ENCODE assay signal across 10 mouse cellular contexts in the genomic region with DNA sequence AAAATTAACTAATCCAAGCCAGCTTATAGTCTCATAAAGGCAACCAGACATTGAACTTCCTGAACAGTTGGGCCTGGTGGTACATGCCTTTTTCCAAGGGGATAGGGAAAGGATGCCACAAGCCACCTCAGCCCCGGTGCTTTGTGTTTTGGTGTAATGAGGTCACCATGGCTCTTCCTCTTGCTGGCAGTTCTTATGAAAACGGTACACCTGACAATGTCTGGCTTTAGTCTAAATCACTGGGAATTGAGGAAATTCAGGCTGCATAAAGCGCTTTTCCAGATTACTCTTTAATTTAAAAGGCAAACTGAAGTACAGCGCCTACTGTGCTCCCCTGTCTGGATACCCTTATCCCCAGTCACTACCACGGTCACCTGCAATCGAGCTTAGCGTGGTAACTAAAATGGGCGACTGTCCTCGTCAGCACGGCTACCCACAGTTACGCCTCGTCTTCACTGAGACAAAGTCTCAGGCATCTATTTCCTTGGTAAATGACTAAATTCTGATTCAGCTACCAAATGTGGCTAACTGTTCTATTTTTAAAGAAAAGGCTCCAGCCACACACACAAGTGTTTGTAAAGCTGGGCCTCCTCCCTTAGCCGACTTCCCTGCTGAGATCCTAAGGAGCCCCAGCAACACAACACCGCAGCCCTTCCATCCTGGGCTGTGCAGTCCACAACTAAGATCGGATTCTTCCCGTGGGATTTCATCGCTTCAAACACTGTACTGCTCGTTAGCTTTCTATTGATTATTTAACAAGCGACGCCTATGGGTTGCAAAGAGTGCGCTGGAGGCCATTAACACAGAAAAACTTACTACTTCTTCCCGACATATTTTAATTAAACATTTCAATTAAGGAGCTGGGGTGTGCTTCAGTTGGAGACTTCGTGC. TPM values are rescaled to one million over a fixed set of nuclear protein-coding genes. Genes with fewer than 3 reads are reported as not detected.
A peak's percentile ranks its signal among the peaks of the same experiment; 100 is the strongest.
DNase-seq lines count a peak whose midpoint lies in the region; ATAC-seq and TF ChIP-seq lines count a peak whose summit lies in the region.
"Had no signal": no experiment of that assay in that cellular context is flagged by ENCODE, and none has a peak within 500 bp of the region (broad histone marks: within the 10 kb centered on the region; RNA-seq: fewer than 3 reads in every experiment).

No protein-coding gene starts in this region.

- no peaks in the 10 kb centered on the region for H3K9me3 ChIP-seq in kidney, postnatal 0 days (replicated peaks; ENCODE audit: low read length)
- H3K9me3 ChIP-seq in midbrain, embryonic 14.5 days (ENCODE audit: control insufficient read depth, low read length), result no peaks in the 10 kb centered on the region

- peak; percentile 26 to 36 for DNase-seq in frontal cortex, postnatal 36 days (ENCODE audit: low spot score in 2 of 2)
- no peak for DNase-seq in frontal cortex, postnatal 14 days (ENCODE audit: low spot score in 2 of 2)
- DNase-seq in kidney, postnatal 0 days (ENCODE audit: low spot score), result no peak
- no peak for DNase-seq in kidney, postnatal 25 days
- peak; percentile 73 for DNase-seq in brain, adult 2 months (ENCODE audit: low read depth, low spot score)
- DNase-seq in midbrain, embryonic 14.5 days, result peak; percentile 59
- DNase-seq in layer of hippocampus, adult 9-11 months, result no peak
- no peak for DNase-seq in cerebellum, adult 18-20 months
- DNase-seq: cerebellum, postnatal 10 days; thymus, adult 18-20 months had no signal

- H3K4me3 ChIP-seq in kidney, postnatal 0 days (replicated peaks; ENCODE audit: low read depth, low read length), result no peak overlapping the region
- H3K4me3 ChIP-seq in midbrain, embryonic 14.5 days (replicated peaks; ENCODE audit: low read depth, low read length), result no peak overlapping the region

- TF ChIP-seq CTCF in kidney, postnatal 0 days (IDR thresholded peaks at IDR 0.05; ENCODE audit: low read depth), result no peak

- H3K36me3 ChIP-seq in kidney, postnatal 0 days (ENCODE audit: insufficient read depth, low read length), result no peaks in the 10 kb centered on the region
- no peaks in the 10 kb centered on the region for H3K36me3 ChIP-seq in midbrain, embryonic 14.5 days (ENCODE audit: control insufficient read depth, insufficient read depth, low read length)

- H3K4me2 ChIP-seq in kidney, postnatal 0 days (ENCODE audit: low read length), result no peak overlapping the region
- no peak overlapping the region for H3K4me2 ChIP-seq in midbrain, embryonic 14.5 days (ENCODE audit: low read length)

- whole genome bisulfite sequencing in kidney, postnatal 0 days, result 65% methylated on average over 23 of the region's 23 CpGs
- WGBS in midbrain, embryonic 14.5 days, result 61% methylated on average over 23 of the region's 23 CpGs

- H3K27me3 ChIP-seq in kidney, postnatal 0 days (ENCODE audit: insufficient read depth, low read length), result no peaks in the 10 kb centered on the region
- no peaks in the 10 kb centered on the region for H3K27me3 ChIP-seq in midbrain, embryonic 14.5 days (ENCODE audit: control insufficient read depth, insufficient read depth, low read length)

- ATAC-seq in kidney, postnatal 0 days (replicated peaks; ENCODE audit: low FRiP score, low read depth), result no peak
- ATAC-seq in midbrain, embryonic 14.5 days (ENCODE audit: low FRiP score, low TSS enrichment), result no peak

- H3K27ac ChIP-seq in kidney, postnatal 0 days, result peak overlapping the region; percentile 78
- H3K27ac ChIP-seq in midbrain, embryonic 14.5 days (replicated peaks; ENCODE audit: low read depth, low read length), result peak overlapping the region; percentile 15

- no peak overlapping the region for H3K9ac ChIP-seq in kidney, postnatal 0 days (ENCODE audit: low read depth, low read length)
- 0 out of 2 replicates have a peak overlapping the region, but pooled peaks have one; percentile 14 for H3K9ac ChIP-seq in midbrain, embryonic 14.5 days (replicated peaks; ENCODE audit: low read length)

- peaks cover 19% of the 10 kb centered on the region for H3K4me1 ChIP-seq in kidney, postnatal 0 days (replicated peaks; ENCODE audit: insufficient read depth, low read length)
- H3K4me1 ChIP-seq in midbrain, embryonic 14.5 days (ENCODE audit: control insufficient read depth, insufficient read depth, low read length), result peaks cover 17% of the 10 kb centered on the region

RNA-seq across cellular contexts. Expression of a gene that starts 25.5 kb away (rescaled TPM):
- polyA plus RNA-seq in kidney, postnatal 0 days (2015; fragmentation: Nextera tagmentation; extraction: Ambion mirVana), result 147 and 166 TPM in 2 replicates
- 34.9 and 61.9 TPM in 2 replicates for polyA plus RNA-seq in midbrain, embryonic 14.5 days (2014; fragmentation: Nextera tagmentation; extraction: Ambion mirVana)

Comparison
In these comparisons a context has a peak if more than half of its experiments do, and no peak if none do; other contexts are left out.
1. DNase-seq: peak in frontal cortex, postnatal 36 days (2 of 2), brain, adult 2 months (single experiment) and midbrain, embryonic 14.5 days (single experiment); none in frontal cortex, postnatal 14 days (0 of 2), kidney, postnatal 0 days (single experiment), kidney, postnatal 25 days (0 of 2), layer of hippocampus, adult 9-11 months (single experiment) and cerebellum, adult 18-20 months (0 of 2).